Mouse (Mus musculus) inflammation-experienced regulatory T-cells, adult 6 months (primary cell): Measurements from ENCODE around the gene Magi1. TPM values are rescaled to one million over a fixed set of nuclear protein-coding genes. Genes with fewer than 3 reads are reported as not detected.

Source experiments
- ATAC-seq: one replicate; pipeline ENCODE4 v1.8.0; 2017
- polyA plus RNA-seq, 3 experiments: library from polyadenylated mRNA; unstranded; fragments of 100-300 nt; shearing (Covaris generic); gene quantifications; one replicate each; pipeline ENCODE4 v1.2.1; 2017

Magi1 gene
- polyA plus RNA-seq, 3 experiments from 2014 or later, result 0.08 to 4.6 TPM; not detected in 1

DNA sequence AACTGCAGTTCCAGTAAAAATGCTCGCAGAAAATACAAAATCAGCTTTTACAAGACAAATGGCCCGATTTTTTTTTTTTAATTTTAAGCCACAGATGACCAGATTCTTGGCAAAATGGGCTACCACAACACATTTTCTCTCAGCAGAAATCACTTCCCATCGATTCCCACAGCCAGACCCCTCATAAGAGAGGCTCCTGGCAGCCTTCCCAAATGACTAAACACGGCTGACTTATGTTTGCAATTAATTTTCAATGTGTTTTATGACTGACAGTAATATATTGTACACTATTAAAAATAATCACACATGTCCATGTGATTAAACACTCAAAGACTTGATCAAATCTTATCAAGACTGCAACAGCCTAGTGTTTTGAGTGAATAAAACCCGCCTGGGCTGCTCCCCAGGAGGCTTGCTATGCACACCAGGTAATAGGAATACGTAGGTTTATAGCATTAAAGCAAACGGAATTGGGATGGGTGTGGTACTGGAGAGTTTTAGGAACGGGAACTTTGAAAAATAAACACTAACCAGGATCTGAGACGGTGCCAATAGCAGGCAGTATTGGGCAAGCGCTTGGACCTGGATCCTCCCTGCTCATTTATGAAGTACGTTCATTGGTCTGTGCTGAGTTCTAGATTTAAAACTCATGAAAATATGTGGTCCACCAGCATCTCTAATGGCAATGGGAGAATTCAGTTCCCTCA lies 176.2 kb downstream of the Magi1 start:
- no peak for ATAC-seq

DNA sequence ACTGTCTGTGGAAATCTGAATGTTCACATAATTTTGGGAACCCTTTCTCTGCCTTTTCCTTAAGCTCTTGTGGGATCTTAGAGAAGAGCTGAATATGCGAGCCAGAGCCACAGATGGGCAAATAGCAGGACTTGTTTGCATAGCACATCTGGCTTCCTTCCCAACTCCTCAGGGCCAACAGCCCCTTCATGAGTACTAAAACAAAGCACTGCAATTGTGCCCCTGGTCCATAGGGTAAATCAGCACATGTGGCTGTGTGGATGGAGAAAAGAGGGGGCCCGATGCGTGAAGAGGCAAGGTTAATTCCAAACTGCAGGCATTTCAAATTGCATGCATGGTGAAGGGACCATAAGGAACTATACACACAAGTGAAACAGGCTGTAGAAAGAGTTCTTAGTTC lies 180.1 kb downstream of the Magi1 start:
- ATAC-seq, result no peak

DNA sequence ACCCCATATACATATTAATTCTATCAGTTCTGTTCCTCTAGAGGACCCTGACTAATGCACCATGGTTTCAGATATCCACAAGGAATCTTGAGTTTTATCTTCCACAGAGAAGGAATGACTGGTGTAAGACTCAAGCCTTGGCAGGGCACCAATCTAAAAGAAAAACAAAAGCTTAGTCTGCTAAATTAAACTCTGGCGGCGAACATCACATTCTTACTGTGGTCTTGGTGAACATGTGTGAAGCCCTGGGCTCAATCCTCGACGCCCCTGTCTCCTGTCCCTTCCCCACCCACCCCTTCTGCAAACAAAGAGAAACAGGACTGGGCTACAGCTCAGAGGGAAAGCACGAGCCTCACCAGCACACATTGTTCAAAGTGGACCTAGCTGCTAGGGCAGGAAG lies 182.5 kb downstream of the Magi1 start:
- ATAC-seq, result no peak

DNA sequence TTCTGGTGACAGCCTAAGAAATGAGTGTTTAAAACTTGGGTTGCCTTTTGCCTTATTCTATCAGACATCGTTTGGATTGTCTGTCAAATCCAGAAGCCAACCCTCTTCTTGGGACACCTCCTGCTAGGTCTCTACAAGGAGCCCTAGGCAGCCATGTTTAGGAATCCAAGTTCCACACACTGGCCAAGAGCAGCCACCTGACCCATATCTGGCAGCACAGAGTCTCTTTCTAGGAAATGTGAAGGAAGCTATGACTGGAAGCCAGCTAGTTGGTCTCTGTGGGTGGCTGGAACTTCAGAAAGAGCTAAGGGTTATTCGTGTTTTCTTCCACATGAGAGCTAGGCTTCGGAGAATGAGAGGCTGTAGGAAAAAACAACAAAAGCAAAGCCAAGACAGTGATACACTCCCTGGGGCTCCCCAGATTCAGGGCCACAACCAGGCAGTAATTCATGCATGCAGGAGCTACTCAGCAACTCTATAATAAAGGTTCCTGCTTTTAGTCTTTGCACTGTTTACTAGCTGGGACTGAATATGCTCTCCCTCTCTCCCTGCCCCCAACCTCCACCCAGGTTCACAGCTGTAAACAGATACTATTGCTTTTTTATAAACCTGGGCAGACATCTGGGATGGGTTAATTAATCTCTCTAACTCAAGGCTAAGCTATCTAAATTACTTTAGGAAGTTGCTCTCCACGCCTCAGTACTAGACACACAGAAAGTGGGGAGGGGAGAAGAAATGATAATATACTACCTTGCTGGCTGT lies 188.6 kb downstream of the Magi1 start:
- no peak for ATAC-seq

DNA sequence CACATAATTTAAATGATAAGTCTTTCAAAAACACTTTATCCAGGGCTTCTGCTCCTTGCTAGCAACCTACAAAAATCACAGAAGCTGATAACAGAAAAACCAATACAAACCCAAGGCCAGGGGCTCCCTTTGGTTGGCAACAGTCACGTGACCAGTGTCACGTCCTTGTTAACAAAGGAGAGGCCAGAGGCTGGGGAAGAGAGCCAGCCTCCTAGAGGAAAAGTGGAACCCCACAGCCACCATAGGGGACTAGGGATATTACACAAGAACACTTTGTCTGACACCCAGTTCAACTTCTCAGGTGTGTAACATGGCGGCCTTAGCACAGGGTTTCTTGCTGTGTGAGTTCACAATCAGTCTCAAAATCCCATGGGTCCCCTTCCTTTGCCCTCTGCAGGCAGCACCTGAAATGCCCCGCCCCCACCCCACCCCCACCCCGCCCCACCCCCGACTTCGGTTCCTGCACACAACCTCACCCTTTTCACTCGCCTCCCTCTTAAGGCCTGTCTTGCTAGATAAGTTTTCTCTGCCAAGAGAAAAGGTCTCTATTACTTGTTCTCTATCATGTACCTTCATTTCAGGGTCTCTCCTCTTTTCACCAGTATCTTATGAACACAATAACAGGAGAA lies 190.6 kb downstream of the Magi1 start:
- ATAC-seq, result no peak

DNA sequence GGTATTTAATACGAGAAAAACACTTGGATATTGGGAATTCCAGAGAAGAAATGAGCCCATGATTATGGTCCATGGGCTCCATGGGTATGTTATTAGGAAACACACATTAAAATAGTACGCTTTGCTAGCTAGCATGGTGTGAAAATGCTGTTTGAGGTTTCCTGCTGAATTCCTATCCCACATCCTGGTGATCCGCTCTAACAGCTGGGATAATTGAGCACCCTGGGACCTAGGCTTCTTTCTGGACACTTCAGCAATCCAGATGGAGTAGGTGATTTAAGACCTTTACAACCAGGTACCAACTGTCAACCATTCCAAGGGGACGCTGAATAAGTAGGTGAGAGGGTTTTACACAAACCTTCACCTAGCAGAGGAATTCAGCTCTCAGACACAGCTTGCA lies 191.2 kb downstream of the Magi1 start:
- no peak for ATAC-seq

DNA sequence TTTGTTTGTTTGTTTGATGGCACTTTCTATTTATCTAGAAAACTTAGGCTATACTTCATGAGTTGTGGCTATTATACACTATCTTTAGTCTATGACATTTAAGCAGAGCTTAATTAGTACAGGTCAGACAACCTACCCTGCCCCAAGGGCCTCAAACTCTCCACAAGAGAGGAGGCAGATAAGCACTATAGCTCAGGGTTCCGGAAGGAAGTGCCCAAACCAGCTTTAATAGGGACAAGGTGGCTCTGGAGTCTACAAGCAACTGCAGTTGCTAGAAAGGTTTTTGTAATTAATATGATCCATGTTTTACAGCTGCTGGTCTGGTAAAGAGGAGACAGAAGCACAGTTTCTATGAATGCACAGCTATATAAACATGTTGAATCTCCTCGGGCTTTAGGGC lies 196.9 kb downstream of the Magi1 start:
- no peak for ATAC-seq

DNA sequence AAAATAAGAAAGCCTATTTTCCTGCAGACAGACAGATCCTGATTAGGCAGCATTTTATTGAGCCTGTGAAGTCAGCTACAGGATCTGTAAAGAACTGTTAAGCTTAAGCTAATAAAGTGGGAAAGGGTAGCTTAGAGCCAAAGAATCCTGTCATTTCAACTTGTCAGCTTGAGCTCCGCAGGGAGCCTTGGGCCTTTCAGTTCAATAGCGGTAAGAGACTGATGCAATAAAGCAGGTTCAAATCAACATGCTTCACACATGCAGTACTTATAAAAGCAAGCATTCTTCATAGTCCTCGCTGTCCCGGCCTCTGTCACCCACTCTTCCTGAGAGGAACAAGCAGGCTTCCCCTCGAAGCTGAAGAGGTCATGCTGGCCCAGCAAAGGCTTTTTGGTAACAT lies 199.0 kb downstream of the Magi1 start:
- ATAC-seq, result no peak

DNA sequence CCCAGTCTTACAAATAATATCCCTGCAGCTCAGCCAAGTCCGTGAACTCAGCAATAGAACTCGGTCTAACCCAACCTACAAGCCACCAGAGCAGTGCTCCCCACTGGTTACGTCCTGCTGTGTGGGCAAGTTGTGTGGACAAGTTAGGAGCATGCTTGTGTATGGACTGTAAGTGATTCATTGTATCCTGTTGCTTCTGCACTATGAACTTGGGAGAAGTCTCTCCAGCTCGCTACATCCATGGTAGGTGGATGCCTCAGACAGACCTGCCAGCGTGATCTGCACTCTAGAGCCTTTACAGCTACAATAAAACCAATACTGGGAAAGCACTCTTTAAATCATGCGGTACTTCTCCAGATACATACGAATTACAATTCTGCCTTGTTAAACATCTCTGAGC lies 200.3 kb downstream of the Magi1 start:
- ATAC-seq, result no peak

DNA sequence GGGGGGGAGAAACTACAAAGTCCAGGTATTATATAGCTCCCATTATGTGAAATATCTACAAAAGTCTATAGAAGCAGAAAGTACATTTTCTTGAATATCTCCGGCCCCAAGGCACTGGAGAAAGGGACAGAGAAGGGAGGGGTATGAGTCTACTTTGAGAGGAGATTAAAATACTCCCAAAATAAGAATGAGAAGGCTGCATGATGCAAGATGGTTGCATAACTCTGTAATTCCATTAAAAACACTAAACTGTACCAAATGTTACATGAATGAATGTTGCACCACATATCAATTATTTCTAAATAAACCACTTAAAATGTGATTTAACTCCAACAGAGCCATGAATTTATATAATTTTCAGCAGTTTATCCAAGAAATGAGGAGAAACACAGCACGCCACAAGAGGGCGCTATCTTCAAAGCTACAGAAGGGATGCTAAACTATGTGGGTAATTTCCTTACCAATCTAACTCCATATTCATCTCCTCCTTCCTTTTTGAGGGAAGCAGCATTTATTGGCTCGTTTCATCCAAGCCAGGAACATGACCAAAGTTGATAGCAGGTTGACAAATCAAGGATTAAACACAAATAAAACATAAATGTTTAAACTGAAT lies 202.7 kb downstream of the Magi1 start:
- ATAC-seq, result no peak

DNA sequence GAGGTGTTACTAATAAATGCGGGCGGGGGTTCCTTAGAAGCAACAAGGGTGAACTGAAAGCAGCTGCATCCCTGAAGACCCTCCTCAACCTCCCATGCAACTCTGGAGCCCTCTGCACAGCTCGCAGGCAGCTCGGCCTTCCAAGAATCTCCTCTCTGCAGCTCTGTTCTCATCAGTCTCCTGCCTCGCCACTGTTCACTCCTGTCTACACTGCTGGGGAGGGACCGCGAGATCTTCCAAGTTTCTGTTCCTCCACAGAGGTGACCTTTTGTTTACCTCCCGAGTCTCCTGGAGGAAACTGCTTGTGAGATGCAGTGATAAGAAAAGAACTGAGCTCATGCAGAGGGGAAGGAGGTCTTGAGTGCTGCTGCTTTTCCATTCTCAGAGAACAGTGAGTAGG lies 204.8 kb downstream of the Magi1 start:
- ATAC-seq, result no peak

DNA sequence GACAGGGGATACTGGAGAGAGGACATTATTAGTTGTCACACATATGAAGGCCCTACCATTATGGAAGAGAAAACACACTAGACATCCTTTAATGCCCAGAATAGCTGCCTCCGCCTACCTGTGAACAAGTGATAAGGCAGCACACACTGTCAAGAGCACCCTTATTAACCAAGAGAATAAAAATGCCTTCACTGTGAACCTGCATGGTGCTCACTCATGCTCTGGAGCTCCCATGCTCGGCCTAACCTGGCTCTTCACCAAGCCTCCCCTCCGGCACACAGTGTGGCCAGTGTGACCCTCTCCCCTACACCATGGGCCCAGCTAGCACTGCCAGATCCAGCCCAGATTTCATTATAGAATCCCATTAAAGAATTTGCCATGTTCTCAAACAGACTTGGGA lies 206.7 kb downstream of the Magi1 start:
- ATAC-seq, result no peak

DNA sequence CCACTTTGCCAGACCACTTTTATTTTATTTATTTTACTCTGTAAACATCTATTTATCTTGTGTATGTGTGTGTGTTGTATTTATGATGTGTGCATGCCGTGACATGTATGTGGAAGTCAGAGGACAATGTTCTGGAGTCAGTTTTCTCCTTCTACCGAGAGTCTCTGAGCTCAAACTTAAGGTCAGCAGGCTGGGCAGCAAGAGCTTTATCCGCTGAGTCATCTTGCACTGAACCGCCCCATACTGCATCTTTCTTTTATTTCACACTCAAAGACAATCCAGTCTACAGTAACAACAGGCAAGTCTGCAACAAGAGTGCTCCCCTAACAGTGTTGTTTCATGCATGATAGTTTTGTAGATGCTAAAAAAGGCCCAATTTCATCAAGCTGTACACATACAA lies 207.7 kb downstream of the Magi1 start:
- no peak for ATAC-seq

DNA sequence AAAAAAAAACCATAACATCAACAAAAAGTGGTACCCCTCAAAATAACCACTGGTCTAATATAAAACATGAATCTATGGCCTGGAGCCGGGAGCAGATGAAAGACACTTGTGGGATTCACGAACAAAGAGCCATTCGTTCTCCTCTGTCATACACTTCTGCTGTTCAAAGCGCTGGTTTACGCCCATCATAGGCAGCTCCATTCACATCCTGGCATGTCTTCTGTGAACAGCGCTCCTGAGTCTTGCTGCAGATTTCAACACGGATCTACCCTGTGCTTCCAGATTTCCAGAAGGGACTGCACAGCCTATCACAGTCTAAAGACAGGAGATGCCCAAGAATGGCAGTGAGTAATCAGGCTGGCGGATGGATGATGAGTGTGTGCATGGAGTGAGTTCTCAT lies 208.5 kb downstream of the Magi1 start:
- ATAC-seq, result no peak

DNA sequence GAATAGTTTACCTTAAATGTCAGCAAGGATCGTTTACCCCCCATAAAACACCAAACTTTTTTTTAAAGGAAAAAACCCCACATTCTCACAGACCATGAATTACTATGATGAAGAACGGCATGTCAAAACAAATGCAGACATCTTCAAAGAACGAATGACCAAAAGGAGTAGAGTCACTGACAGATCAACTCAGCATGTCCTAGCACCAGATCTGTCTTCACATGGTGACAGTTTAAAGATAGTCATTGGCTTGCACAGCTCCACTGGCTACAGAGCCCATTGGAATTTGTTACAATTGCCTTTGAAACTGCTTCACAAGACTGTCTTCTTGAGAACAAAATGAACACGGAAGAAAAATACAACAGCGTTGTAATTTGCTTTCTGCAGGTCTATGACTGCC lies 212.0 kb downstream of the Magi1 start:
- no peak for ATAC-seq

DNA sequence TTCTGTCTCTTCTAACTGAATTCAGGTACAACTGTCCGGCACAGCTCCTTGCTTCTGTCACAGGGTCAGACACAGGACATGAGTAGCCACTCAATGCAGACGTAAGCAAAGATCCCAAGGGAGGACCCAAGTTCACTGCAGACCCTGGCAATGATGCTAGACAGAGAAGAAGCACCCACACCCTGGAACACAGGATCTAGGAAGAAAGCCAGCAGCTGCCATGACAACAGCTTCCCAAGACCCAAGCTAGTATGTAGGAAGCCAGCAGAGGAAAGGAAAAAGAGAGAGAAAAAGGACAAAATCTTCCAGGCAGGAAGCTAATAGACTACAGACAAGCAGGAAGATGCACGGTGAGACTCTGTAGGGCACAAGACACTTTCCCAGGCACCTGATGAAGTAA lies 213.0 kb downstream of the Magi1 start:
- no peak for ATAC-seq

DNA sequence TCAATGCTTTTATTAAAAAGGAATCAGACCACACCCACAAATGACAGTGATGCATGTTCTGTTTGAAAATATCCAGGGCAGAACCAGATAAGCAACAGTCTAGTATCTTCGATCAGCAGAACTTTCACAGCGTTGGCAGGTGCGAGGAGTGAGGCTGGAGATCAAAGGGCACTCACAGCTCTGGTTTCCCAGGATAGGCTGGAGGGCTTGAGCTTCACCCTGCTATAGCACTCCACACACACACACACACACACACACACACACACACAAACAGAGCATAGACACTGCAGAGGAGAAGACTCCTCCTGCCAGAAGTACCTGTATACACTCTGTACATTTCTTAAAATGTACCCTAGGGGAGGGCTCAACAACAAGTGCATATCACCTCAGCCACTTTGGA lies 214.3 kb downstream of the Magi1 start:
- no peak for ATAC-seq

DNA sequence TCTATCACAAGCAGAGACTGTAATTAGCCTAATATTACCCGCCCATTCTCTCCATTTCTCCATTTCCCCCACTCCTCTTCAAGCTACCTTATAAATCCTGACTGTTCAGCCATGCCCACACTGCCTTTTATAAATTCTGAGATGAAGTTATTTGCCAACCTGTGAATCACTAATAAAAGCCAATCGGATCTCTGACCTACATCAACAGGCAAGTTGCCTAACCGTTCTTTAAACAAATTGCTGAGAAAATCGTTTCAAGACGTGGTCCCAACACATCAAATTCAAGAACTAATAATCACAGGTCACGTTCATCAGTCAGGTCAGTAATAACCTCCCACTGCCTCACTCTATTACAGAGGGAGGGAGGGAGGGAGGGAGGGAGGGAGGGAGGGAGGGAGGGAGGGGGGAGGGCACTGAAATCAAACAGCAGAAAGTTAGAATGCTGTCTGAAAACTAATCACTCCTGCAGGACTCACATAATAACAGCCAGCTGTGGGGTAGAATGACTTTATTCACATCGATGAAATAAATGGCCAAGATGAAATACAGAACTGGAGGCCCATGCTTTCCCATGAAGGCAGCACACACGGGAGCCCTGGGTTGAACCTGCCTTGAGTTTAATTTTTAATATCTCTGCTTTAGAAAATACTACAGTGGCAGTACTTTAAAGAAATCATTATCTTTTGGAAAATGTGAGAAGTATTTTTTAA lies 215.8 kb downstream of the Magi1 start:
- ATAC-seq, result no peak

DNA sequence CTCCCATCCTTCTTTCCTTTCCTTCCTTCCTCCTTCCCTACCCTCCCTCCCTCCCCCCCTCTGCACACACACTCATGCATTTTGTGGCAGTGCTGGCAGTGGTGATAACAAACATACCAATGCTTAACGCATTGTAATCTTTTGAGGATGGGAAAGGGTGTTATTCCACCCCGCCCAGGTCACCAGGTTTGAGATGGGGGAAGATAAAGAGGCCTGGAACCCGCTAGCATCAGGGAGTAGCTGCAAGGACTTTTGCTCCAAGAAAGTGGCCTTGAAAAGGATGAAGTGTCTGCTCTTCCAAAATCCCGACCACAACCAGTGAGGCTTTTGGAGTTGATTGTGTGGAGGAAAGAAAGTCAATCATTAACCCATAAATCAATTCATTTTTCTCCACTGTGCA lies 218.9 kb downstream of the Magi1 start:
- ATAC-seq, result no peak

DNA sequence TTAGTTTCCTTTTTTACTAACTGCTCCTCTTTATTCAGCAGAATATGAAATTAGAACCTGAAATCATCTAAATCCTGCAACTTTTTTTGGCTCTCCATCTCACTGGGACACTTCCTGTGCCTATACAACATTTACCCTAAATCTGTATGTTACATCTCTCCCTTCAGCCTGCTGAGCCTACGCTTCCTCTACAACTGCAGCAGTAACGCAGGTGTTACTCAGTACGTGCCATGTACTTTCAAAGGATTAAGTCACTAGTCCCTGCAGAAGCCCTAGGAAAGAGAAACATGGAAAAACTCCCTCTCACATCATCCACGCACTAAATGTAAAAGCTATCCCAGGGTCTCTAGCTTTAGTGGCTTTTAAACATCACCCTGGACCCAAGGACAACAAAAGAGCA lies 220.2 kb downstream of the Magi1 start:
- no peak for ATAC-seq

DNA sequence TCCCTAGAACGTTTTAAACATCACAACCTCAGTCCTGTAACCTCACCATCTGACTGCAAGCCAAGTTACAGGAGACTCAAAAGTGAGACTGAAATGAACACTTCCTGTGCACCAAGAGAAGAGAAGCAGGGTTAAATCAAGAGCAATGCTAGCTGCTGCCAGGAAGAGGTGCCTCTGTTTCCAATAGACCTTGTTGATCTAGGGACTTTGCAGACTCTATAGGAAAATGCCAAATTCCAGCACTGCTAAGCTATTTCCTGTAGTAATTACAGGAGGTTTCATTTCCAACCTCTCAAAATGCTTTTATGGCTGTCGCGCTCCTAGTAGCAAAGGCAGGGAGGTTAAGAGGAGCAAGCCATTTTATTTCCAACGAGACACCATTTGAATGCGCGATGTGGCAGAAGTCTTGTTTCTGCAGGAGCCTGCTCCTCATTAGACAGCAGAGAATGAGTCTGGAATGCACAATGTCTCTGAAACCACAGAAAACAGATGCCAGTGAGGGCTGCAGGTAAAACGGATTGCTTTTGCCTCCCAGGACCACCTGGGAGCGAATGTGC lies 222.2 kb downstream of the Magi1 start:
- no peak for ATAC-seq

DNA sequence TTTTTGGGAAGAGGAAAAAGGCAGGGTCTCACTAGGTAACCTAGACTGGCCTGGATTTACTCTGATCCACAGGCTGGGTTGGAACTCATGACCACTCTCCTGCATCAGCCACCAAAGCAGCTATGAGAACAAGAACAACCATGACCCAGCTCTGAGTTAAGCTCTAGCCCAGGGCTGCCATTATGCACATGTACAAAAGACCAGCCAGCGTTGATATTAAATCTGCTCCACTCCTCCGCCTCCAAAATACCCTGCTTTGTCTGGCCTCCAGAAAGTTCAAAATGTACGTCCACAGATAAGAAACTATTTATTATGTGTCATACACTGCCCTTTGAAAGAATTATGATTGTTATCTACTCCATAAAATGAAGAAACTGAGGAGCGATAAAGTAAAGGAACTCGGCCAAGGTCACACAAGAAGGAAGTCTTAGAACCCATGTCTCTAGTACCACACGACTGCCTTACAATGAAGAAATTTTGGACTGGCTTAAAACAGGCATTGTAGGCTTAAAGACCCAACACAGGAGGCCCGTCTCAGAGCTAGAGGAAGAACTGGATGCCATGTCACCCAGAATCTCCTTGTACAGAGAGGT lies 223.0 kb downstream of the Magi1 start:
- ATAC-seq, result no peak
